Mouse (Mus musculus) lung, postnatal 36 days (tissue): ENCODE measurements around the gene Jag2.
A peak's percentile ranks its signal among the peaks of the same experiment; 100 is the strongest.

Source experiments
- DNase-seq: peaks from one replicate; pipeline ENCODE4 v3.0.0; 2022; ENCODE audit warnings: mixed read lengths

The Jag2 gene

DNA sequence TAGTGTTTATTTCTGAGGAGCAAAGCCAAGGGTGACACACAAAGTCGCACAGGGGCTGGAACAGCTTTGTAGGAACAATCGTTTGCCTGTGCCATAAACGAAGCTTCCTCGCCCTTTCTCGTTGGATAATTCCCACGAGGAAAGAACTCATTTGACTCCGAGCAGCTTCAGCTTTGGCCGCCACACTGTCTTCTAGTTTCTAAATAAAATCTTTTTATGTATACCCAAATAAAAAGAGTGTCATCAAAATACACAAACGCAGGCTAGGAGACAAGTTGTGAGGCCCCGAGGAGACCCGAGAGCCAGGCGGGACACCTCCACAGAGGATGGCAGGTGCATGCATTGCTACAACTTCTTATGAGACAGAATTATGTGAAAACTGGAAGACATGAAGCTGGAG lies 31.2 kb downstream of the Jag2 start:
- DNase-seq = peak; percentile 11

DNA sequence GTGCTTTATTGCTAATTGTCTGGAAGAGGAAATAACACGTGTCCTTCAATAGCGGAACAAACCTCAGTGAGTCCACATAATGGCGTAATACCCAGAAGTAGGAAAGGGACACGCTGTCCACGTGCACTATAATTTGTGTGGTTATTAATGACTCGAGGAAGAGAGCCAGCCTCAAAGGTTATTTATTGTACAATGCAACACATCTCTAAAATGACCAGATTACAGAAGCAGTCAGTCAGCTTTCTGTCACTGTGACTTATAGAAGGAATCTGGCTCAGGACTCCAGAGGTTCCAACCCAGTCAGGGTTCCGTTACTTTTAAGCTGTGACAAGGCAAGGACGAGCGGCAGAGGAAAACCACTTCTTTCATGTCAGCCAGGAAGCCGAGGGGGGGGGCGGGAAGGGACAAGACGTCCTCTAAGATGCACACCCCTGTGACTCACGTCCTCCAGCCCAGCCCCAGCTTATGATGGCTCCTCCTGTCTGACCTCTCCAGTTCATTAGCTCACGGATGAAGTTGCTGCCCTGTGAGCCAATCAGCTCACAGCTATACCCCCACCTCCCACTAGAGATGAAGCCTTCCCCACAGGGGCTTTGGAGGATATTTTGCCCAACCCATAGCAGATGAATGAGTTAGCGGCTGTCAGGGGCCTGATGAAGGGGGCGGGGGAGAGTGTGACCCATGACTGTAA lies 31.9 kb downstream of the Jag2 start:
- DNase-seq = peak; percentile 86

DNA sequence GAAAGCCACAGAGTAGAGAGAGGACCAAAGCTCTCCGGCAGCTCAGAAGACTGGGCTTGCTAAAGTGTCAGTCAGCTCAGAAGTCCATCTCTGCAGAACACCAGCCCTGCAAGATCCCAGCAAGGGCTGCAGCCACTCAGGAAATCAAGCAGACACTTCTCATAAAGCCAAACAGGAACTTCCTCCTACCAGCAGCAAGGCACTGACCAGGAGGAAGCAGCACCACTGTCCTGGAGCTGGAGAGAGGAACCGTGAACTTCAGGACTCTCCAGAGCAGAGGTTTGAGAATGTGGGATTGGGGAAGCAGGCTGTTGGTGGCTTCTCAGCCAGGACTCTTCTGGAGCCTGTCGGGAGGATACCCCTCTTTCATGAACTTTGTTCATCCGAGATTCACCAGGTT lies 34.6 kb downstream of the Jag2 start:
- peak; percentile 66 for DNase-seq

DNA sequence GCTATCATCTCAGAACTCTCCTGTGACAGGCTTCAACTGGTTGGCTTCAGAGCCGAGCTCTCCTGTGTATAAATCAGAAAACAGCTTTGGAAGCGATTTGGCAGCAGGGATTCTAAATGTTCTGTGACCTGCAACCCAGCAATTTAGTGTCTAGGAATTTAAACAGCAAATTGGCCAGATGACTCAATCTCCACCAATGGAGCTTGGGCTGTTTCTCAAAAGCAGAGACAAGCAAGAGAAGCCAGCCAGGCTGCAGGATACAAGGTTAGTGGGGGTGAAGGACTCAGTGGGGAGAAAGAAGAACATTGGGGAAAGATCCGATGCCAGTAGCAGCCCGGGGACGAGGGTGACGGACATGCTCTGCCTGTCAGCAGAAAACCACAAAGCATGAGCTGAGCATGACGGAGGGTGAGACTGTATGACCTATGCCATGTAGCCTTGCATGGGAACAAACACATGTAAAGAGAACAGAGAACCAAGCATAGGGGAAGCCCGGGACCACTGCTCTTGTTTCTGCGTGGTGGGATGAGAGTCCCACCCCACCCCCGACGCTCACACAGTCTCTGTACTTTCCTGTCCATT lies 35.2 kb downstream of the Jag2 start:
- DNase-seq = no peak

DNA sequence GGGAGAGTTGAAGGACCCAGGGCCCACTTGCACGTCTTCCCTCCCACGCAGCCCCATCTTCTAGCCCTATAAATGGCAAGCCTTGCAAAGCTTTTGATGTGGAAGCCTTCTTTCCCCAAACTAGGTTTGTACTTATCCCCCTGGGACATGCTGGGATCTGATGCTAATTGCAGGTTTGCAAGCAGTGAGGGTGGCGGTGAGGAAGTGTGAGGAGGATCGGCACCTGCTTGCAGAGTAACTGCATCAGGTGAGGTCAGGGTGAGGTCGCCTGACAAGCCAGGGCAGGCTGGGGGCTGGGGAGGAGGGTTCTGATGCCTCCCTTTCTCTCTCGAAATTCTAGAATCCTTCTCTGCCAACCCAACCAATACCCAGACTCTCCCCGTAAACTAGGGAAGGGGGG lies 44.1 kb downstream of the Jag2 start:
- DNase-seq = no peak

DNA sequence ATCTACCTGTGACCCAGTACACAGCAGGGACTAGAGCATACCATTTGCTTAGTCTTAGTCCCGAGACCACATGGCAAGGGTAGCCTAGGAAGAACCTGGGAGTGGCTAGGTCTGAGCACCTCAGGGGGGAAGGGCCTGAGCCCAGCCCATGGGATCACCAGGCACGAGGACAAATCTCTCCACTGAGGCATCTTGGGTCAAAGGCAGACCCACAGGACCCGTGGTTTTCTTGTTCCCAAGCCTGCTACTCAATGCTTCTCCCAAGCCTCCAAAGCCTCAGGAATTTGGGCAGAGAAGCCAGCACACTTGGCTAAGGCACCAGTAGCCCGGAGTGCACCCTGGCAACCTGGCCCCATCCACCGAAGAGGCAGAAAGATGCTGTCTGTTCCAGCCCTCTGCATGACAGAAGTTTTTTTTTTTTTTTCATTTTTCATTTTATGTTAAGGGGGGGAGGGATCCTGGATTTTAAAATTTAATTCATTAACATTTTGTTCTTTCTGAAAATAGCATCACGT lies 48.2 kb downstream of the Jag2 start:
- no peak for DNase-seq

DNA sequence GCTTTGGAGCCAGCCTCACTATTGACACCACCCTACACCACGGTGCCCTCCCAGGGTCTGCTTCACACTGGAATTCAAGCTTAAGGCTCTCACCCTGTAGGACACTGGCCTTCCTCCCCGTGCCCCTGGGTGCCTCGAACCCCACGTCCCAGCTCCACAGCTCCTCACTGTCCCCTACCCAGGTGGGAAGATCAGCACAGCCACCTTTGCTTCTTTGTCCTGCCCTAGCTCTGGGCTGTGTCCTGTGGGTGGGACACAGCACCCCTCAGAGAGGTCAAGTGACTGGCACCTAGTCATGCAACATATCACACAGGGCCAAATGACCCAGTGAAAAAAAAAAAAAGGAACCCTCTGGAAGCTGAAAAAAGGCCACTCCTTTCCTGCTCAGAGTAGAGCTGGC lies 48.9 kb downstream of the Jag2 start:
- no peak for DNase-seq

DNA sequence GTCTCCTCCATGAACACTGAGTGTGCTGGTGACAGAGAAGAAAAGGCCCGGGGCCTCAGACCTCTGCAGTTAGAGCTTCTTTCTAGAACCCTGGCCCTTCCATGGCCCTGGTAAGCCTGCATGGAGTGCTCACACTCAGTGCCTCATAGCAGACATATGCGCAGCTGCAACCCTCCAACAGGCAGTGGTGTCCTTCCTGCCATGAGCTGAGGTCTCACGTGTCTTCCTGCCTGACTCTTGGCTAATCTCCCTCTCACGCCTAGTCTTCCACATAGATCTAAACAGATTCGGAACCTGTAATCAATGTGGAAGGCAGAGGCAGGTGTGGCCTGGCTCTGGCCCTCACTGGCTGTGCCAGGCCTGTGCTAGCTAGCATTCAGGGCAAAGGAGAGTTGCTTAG lies 49.8 kb downstream of the Jag2 start:
- DNase-seq = peak; percentile 27

DNA sequence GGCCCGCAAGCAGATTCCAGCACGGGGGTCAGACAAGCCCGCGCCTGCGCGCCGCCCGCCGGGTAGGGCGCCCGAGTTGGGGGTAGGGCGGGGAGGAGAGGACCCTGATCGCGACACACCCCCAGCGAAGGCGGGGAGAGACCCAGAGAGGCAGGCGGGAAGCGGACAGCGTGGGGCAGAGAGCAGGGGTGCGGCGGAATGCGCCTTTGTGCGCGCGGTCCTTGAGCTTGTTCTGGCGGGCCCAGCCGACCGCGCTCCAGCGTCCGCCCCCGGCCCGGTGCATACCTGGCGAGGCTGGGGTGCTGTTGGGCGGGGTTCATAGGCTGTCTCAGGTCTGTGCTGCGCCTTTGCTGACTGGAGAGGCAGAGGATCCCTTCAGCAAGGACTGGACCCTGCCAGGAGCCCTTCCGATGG lies 52.0 kb downstream of the Jag2 start:
- no peak for DNase-seq

DNA sequence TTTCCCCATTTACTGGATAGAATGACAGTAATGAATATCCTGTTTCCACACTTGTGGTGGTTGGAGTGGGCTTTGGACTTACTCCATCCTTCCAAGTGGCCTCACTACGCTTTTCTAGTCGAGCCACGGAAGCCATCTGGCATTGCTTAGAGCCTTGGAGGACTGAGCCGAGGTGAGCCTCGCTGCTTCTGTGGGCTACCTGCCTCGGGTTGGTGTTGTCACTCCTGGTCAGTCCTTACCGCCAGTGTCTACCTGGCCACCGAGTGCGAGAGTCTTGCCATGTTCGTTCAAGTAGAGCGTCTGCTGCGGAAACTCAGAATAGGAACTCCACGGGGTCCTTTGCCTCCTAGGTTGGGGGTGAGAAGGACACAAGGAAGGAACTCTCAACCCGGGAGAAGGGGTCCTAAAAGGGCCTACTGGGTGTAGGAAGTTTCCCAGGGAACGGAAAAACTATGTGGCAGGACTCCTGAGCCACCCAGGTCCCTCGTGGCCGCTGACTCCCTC lies 52.5 kb downstream of the Jag2 start:
- no peak for DNase-seq

DNA sequence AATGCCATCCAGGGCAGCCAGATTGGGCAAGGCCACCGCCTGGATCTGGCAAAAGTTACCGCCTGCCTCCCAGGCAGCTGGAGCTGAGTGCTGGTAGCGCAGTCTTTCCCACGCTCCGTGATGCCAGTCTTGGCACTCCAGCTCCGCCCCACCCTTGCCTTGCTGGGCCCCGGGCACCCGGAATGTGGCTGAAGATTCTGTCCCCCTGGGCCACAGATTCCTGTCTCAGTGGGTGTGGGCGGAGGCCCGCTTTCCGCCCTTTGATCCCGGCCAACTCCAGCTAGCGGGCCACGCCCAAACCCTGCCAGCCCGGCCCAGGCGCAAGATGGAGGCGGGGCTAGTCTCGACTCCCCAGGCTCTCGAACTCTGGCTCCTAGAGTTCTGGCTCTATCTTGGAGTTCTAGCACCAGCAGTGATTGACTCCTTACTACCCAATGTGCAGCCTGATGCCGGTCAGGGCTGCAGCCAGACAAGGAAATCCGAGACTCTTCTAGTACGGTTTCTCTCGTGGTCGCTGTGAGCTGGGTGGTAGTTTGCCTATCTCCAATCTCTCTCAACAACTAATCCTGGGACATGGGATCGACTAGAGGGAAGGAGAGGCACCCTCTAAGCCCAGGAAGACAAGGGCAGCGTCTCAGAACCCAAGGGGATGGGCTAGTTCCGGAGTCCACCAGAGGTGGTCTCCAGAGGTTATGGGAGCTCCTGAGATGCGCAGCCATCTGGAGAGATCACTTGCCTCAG lies 53.1 kb downstream of the Jag2 start:
- peak; percentile 90 for DNase-seq

DNA sequence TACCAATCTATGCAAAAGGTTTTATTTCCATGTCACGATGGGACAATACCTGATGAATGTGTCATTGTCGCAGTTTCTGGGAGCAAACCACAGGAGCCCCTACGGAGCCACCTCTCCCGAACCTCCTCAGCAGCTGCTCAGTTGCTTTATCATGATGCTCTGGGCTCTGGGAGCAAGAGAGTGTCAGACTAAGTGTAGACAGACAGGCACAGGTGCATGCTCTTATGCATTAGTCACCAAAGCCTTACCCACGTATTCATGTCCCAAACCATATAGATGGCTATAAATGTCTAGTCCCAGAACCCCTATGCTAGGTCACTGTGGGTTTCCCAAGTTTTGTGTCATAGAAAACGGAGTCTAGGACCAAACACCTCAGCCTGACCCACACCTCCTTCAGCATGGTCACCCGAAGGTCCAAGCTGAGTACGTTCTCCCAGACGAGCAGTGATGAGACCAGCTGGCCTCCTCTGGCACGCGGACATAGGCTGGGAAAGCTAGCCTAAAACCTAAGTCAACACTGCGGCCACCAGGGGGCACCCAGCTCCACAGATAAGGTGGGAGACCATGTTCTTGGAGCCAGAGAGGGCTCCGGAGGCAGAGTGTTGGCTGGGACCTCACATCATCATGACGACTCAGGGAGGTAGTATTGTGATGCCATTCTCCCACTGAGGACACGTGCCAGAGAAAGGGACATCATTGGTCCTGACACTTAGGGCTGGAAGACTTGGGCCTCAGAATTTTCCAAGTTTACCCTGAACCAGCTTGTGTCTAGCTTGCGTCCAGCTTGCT lies 54.2 kb downstream of the Jag2 start:
- peak; percentile 97 for DNase-seq

DNA sequence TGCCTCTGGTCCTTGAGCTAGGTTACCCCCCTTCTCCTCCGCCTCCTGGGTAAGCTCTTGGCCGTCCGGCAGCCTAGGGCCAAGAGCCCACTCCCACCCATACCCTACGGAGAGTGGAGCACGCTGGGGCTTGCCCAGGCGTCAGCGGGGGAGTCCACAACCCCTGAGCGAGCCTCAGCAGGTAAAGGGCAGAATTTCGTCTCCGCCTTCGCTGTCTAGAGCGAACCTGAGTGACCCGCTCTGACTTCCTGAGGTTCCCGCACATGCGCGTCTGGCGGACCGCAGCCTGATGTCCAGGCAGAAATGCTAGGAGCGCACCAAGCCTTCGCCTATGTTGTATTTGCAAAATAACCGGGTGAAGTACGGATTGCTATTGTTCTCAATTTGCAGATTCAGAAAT lies 55.4 kb downstream of the Jag2 start:
- DNase-seq = no peak

DNA sequence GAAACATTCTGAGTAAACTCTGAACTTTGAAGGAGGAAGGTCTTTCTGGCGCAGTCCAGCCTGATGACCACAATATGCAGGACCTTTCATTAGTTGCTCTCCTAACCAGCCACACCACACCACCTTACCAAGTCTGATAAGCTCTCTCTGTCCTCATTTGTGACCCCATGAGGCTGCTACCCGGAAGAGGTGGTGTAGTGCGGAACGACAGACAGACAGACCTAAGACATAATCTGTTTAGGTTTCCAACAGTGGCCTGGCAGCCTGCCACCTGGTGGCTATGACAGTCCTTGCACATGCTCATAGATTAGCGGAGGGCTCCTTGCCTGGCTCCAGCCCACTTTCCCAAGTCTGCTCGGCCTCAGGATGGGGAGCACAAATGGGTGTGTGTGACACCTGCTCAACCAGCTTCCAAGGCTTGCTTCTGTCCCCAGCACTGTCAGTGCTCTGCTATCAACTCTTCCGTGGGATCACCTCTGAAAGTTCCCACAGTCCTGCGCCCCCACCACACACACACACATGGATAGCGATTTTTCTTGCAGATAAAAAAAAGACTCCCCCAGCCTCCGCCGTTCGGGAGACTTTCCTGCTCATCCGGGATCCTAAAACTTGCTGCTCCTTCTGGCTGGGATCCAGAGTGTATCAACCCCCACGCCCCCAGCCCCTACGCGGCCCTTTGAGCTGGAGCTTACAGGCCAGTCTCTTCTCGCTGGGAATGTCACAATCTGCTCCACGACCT lies 56.0 kb downstream of the Jag2 start:
- peak; percentile 84 for DNase-seq

DNA sequence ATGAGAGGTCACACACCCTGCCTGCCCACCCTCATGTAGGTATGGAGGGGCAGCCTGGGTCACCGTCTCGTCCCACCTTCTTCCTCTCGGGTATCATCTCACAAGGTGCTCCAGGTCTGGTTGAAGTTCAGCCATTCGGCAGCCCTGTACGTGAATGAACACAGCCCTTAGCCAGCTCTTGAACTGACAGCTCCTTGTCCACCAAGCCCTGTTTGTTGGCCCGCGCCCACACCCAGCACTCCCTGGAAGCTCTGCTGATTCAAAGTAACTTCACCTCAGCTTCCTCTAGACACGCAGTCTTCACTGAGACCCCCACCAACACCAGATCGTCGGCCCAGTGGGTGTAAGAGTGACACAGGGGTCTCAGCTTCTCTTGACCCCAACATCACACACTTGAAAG lies 56.6 kb downstream of the Jag2 start:
- no peak for DNase-seq

DNA sequence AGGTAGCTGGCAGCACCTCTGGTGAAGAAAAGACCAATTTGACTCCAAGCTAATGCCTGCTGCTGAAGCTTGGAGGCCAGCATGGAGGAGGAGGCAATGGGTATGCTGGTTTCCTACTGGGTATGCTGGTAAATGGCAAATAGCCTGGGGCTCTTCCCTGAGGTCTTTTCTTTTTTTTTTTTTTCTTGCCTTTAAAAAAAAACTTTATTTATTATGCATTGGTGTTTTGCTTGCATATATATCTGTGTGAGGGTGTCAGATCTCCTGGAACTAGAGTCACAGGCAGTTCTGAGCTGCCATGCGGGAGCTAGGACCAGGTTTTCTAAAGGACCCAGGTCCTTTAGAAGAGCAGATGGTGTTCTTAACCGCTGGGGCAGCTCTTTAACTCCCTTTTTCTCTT lies 58.3 kb downstream of the Jag2 start:
- no peak for DNase-seq

DNA sequence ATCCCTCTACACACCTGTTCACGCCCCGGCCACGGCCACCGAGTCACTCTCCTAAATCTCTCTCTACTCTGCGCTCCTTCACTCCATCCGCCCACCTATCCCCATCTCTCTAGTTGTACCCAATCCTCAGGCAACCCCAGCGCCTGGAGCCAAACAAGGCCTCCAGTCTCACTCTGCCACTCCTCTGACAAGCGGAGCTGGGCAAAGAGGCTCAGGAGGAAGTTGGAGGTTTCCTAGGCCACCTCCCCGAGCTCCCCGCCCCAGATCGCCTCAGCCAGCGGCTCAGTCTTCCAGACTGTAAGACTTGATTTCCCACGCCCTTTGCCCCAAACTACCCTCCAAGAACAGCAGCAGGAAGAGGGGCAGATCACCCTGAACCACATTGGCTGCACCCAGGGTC lies 58.8 kb downstream of the Jag2 start:
- no peak for DNase-seq

DNA sequence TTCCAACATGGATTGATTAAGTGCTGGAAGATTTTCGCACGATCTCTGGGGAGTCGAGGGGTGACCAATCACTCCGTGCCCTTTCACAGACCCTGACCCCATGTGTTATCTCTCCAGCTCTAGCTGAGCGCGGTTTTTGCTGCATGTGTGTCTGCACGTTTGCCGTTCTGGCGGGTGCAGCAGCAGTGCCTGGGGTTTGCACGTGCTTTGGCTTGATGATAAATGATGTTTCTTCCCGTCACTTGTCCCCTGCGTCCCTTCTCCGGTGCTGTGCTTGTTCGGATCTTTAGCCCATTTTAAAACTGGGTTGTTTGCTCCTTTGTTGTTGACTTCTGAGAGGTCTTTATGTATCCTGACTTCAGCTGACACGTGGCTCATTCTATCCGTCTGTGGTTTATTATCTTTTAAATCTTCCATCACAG lies 59.8 kb downstream of the Jag2 start:
- DNase-seq = no peak

DNA sequence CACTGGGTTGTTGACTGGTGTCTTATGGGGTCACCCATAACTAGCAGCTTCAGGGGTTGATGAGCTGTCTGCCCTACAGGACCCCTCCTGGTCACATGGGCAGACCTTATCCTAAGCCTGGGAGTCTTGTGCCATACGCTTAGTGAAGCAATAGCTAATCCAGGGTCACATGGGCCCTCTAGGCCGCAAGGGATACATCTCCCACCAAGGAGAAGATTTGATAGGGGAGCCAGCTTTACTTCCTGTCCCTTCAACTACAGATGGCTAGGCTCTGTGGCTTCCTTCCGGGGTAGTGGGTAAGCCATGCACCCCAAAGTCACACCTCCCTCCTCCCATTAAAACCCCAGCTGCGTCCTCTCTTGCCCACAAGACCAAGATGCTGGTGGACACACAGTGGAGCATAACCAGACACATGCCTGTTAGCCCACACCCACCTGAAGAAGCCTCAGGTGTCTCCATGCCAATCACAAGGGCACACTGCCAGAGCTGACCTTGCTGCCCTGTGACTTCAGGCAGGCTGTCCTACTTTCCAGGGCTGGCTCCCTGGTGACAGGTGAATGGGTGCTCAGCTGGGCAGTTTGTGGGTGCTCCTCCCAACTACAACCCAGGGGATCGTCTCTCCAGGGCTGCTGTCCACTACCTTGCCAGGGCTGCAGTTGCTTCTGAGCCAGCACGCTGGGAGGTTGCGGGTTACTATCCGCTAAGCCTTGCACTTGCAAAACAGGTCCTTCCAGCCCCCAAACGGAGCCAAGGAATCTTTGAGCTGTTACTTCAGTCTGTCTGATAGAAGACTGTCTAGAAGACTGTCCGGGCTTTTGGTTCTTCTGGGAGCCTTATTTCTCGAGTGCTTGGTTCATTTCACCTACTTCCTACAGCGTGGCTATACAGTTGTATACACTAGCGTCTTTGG lies 61.1 kb downstream of the Jag2 start, which contains the start of gene Gpr132:
TSS of gene Gpr132 (minus strand) at position 51 of the 910 bp plus-strand sequence.
- DNase-seq = no peak

DNA sequence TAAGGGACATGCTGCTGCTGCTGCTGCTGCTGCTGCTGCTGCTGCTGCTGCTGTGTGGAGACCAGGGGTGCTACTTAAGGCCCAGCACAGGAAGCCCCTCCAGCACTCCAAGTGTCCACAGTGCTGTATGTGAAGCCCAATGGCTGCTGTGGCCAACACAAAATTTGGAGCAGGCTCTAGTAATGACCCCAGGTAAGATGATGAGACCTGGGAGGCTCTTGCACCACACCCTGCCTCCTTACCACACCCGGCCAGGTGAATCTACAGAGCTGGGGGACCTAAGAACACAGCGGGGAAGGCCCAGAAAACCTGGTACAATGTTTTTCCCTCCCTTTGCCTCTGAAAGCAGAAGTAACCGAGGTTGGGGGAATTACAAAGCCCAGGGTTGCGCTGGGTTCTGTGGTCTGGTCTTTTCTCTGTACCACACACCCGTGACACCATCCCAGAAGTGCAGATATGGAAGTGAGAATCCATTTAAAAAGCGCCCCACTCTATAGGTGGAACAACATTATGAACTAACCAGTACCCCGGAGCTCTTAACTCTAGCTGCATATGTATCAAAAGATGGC lies 62.4 kb downstream of the Jag2 start:
- no peak for DNase-seq
